Mouse (Mus musculus) hindbrain, postnatal 0 days (tissue): ENCODE results near the gene Parp4. TPM values are rescaled to one million over a fixed set of nuclear protein-coding genes. Genes with fewer than 3 reads are reported as not detected.

ENCODE experiments used
- ATAC-seq: fragments of 200-750 bp; cut with Nextera tagmentation; 2 replicates; pipeline ENCODE4 v1.8.0; 2017; ENCODE audit warnings: mild to moderate bottlenecking, moderate TSS enrichment, moderate library complexity
- DNase-seq: peaks from one replicate; pipeline ENCODE4 v3.0.0-alpha.2; 2015; ENCODE audit warnings: low spot score
- H3K27ac ChIP-seq: fragments of 300-500 bp; sonication (generic); 2 replicates; pipeline ENCODE4 v1.5.1; 2014; ENCODE audit warnings: mild to moderate bottlenecking
- H3K27me3 ChIP-seq: fragments of 300-500 bp; sonication (generic); 2 replicates; pipeline ENCODE4 v1.6.1; 2014; ENCODE audit warnings: low read length, mixed read lengths; ENCODE audit not compliant: insufficient read depth
- H3K36me3 ChIP-seq: fragments of 300-500 bp; sonication (generic); 2 replicates; pipeline ENCODE4 v1.6.1; 2014; ENCODE audit warnings: low read length, mixed read lengths; ENCODE audit not compliant: insufficient read depth
- H3K4me1 ChIP-seq: fragments of 300-500 bp; sonication (generic); 2 replicates; pipeline ENCODE4 v1.6.1; 2014; ENCODE audit warnings: antibody characterized with exemption, low read length, mixed read lengths; ENCODE audit not compliant: insufficient read depth
- H3K4me2 ChIP-seq: fragments of 300-500 bp; sonication (generic); 2 replicates; pipeline ENCODE4 v1.6.1; 2014; ENCODE audit warnings: low read depth, mild to moderate bottlenecking, low read length, moderate library complexity, mixed read lengths
- H3K4me3 ChIP-seq: fragments of 300-500 bp; sonication (generic); 2 replicates; pipeline ENCODE4 v1.5.1; 2014; ENCODE audit warnings: low read length
- H3K9ac ChIP-seq: fragments of 300-500 bp; sonication (generic); replicated peaks from 2 replicates; pipeline ENCODE4 v1.6.1; 2014; ENCODE audit warnings: mild to moderate bottlenecking, low read length, moderate library complexity, mixed read lengths
- H3K9me3 ChIP-seq: fragments of 300-500 bp; sonication (generic); 2 replicates; pipeline ENCODE4 v1.6.1; 2016; ENCODE audit warnings: low read length, mixed read lengths
- CTCF ChIP-seq: IDR thresholded peaks from 2 replicates; pipeline ENCODE4 v1.5.1; 2016; ENCODE audit warnings: antibody characterized with exemption, control low read depth, low read depth
- WGBS: fragments of 180-500 bp; shearing (Covaris S2); extraction: QIAGEN DNeasy Blood & Tissue Kit; methylation state at CpG from one replicate; pipeline ENCODE4 v1.1.7; 2014; 5-methylcytosine and 5-hydroxymethylcytosine counted together
- polyA plus RNA-seq: library from polyadenylated mRNA; unstranded; fragments of >200 nt; fragmentation: Nextera tagmentation; extraction: Ambion mirVana; gene quantifications from 2 replicates; pipeline ENCODE4 v1.2.1, GENCODE M21; 2015
- total RNA-seq: library from RNA; depleted of rRNA; stranded (reverse); fragments of >200 nt; gene quantifications from 2 replicates; pipeline ENCODE4 v1.2.3, GENCODE M21; 2014

Parp4 gene
- total and polyA plus RNA-seq, 2 experiments from 2014 or later, result 0.78 to 1.6 TPM

DNA sequence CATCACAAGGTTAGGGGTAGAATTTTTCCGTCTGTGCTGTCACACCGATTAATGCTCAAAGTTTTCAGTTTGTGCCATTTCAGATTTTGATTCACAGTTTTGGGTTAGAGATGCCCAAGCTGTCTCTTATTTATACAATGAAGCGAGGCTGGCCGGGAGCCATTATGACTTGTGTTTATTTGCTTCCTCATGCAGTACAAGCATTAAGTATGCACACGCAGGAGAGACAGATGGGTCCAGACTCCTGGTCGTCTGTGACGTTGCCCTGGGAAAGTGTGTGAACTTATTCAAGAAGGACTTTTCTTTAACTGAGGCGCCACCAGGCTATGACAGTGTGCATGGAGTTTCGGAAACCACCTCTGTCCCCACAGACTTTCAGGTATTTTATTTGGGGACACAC lies 26.6 kb downstream of the Parp4 start:
- H3K9me3 ChIP-seq, result no peaks in the 10 kb centered on the region
- H3K4me3 ChIP-seq, result no peak overlapping the region
- WGBS, result 83% methylated on average over 9 of the region's 9 CpGs
- DNase-seq, result no peak
- H3K4me2 ChIP-seq, result no peak overlapping the region
- H3K36me3 ChIP-seq, result no peaks in the 10 kb centered on the region
- no peak for TF ChIP-seq CTCF
- H3K4me1 ChIP-seq, result no peaks in the 10 kb centered on the region
- H3K27me3 ChIP-seq, result no peaks in the 10 kb centered on the region
- no peak overlapping the region for H3K27ac ChIP-seq
- ATAC-seq, result no peak
- H3K9ac ChIP-seq, result no peak overlapping the region

DNA sequence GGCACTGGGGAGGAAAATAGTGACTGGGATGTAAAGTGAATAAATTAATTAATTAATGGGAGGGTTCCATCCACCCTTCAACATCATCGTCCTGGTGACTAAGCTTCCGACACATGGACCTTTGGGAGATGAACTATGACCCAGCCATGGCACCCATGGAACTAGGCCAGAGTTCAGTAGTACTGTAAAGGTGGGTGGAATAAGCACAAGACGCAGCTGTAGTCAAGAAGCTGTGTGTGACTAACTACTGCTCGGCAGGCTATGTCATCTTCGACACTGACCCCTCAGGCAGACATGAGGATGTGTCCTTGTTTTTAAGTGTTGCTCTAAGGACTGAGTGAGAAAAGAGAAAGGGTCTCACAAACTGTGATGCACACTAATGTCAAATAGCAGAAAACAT lies 29.0 kb downstream of the Parp4 start:
- H3K36me3 ChIP-seq, result no peaks in the 10 kb centered on the region
- DNase-seq (no peak), ATAC-seq (no peak)
- no peak overlapping the region for H3K4me3 ChIP-seq
- no peaks in the 10 kb centered on the region for H3K27me3 ChIP-seq
- TF ChIP-seq CTCF, result no peak
- H3K9ac ChIP-seq, result no peak overlapping the region
- H3K4me2 ChIP-seq, result no peak overlapping the region
- WGBS, result 93% methylated on average over 5 of the region's 5 CpGs
- H3K9me3 ChIP-seq, result no peaks in the 10 kb centered on the region
- H3K27ac ChIP-seq, result no peak overlapping the region
- H3K4me1 ChIP-seq, result no peaks in the 10 kb centered on the region

DNA sequence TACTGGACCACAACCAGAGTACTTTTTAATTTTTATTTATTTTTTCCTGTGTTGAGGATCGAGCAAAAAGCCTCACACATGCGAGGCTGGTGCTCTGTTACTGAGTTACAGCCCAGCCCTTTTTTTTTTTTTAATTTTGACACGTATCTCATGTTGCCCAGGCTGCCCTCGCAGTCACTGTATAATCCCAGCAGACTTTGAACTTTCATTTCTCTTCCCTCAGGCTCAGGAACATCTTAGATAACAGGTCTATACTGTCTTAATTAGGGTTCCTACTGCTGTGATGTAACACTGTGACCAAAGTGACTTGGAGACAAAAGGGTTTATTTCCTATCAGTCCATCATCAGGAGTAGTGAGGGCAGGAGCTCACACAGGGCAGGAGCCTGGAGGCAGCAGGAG lies 29.7 kb downstream of the Parp4 start:
- Histone ChIP-seq H3K9ac (no peak overlapping the region), H3K4me2 (no peak overlapping the region), H3K4me3 (no peak overlapping the region), H3K9me3 (no peaks in the 10 kb centered on the region), H3K36me3 (no peaks in the 10 kb centered on the region), H3K4me1 (no peaks in the 10 kb centered on the region), H3K27me3 (no peaks in the 10 kb centered on the region), H3K27ac (no peak overlapping the region)
- no peak for TF ChIP-seq CTCF
- ATAC-seq (no peak), DNase-seq (no peak)
- 79% methylated on average over 4 of the region's 4 CpGs for WGBS

DNA sequence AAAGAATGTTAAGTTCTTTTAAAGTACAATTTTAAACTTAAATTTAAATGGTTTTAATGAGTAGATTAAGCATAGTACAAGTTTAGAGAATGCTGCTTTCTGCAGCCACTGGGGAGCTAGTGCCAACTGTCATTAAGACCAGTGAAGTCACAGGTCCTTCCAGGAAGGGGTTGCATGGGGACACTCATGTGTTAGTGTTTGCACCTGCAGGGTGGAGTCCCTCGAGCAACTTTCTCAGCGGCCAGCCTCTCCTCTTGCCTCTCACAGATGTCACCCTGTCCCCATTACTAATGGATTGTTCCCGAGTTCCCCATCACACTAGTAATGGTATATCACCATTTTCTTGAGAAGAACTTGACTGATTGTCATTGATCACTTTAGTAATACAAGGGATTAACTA lies 37.8 kb downstream of the Parp4 start:
- H3K4me2 ChIP-seq, result no peak overlapping the region
- no peaks in the 10 kb centered on the region for H3K27me3 ChIP-seq
- DNase-seq (no peak), ATAC-seq (no peak)
- no peak overlapping the region for H3K27ac ChIP-seq
- WGBS, result 88% methylated on average over 3 of the region's 3 CpGs
- no peak overlapping the region for H3K9ac ChIP-seq
- H3K9me3 ChIP-seq, result no peaks in the 10 kb centered on the region
- H3K4me3 ChIP-seq, result no peak overlapping the region
- H3K4me1 ChIP-seq, result no peaks in the 10 kb centered on the region
- no peaks in the 10 kb centered on the region for H3K36me3 ChIP-seq
- TF ChIP-seq CTCF, result no peak

DNA sequence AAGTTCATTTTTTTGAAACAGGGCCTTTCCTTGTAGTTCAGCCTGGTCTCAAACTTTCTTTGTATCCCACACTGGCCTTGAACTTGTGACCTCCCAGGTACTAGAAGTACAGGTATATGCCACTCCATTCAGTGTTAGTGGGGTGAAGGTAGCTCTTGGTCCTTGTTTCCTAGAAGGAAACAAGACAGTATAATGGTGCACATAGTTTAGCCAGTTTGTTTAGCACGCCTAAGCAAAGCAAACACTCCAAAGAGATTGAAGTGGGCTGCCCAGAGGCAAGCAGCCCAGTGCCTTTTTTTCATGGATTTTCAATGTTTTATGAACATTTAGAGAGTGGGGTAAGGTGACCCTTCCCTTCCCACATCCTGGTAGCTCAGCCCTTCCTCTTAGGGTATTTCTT lies 42.1 kb downstream of the Parp4 start:
- ATAC-seq (no peak), DNase-seq (no peak)
- no peaks in the 10 kb centered on the region for H3K4me1 ChIP-seq
- no peak for TF ChIP-seq CTCF
- no peak overlapping the region for H3K4me3 ChIP-seq
- H3K36me3 ChIP-seq, result no peaks in the 10 kb centered on the region
- no peak overlapping the region for H3K27ac ChIP-seq
- H3K4me2 ChIP-seq, result no peak overlapping the region
- H3K9ac ChIP-seq, result no peak overlapping the region
- WGBS, result 76% methylated on average over 1 of the region's 1 CpGs
- no peaks in the 10 kb centered on the region for H3K27me3 ChIP-seq
- H3K9me3 ChIP-seq, result no peaks in the 10 kb centered on the region

DNA sequence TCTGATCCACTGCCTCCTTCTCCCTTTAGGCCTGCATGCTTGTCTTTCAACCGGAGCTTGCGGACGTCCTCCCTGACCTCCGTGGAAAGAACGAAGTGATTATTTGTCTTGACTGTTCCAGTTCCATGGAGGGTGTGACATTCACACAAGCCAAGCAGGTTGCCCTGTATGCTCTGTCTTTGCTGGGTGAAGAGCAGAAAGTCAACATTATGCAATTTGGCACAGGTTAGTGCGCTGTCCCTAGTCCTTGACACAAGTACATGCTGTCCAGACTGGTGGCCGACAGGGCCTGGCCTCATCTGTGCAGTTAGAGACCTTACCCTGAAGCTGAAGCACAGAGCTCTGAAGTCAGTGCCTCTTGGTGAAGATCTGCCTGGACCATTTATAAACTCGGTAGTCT lies 45.0 kb downstream of the Parp4 start:
- Histone ChIP-seq H3K4me2 (no peak overlapping the region), H3K27ac (no peak overlapping the region), H3K4me1 (no peaks in the 10 kb centered on the region), H3K9me3 (no peaks in the 10 kb centered on the region), H3K9ac (no peak overlapping the region), H3K4me3 (no peak overlapping the region), H3K36me3 (no peaks in the 10 kb centered on the region), H3K27me3 (no peaks in the 10 kb centered on the region)
- 90% methylated on average over 8 of the region's 8 CpGs for WGBS
- TF ChIP-seq CTCF, result no peak
- ATAC-seq (no peak), DNase-seq (no peak)

DNA sequence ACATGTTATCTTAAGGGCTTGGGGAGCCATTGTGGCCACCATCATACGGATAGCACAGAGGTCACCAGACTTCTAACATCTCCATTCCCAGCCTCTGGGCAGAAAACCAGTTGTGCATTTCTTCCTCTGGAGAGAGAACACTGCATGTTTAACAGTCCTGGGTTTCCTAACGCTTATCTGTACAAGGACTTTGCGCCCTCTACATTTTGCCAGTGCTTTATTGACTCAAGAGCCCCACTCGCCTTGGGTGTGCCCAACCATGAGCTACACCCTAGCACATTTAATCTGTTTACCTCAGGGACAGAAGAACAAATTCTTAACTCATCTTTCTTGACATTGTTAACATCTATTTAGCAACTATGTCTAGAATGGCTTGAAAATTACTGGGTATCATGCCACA lies 50.8 kb downstream of the Parp4 start:
- no peaks in the 10 kb centered on the region for H3K36me3 ChIP-seq
- no peak overlapping the region for H3K4me3 ChIP-seq
- H3K27me3 ChIP-seq, result no peaks in the 10 kb centered on the region
- no peaks in the 10 kb centered on the region for H3K9me3 ChIP-seq
- ATAC-seq (no peak), DNase-seq (no peak)
- no peak overlapping the region for H3K9ac ChIP-seq
- 91% methylated on average over 4 of the region's 4 CpGs for WGBS
- no peak for TF ChIP-seq CTCF
- no peak overlapping the region for H3K4me2 ChIP-seq
- no peaks in the 10 kb centered on the region for H3K4me1 ChIP-seq
- H3K27ac ChIP-seq, result no peak overlapping the region
